Mouse (Mus musculus): ENCODE measurements around the gene Kif2a. TPM values are rescaled to one million over a fixed set of nuclear protein-coding genes. Genes with fewer than 3 reads are reported as not detected.

Gene Kif2a
- total and polyA plus RNA-seq, 3 experiments: 16.3 to 85.5 (median 21.1) TPM

DNA sequence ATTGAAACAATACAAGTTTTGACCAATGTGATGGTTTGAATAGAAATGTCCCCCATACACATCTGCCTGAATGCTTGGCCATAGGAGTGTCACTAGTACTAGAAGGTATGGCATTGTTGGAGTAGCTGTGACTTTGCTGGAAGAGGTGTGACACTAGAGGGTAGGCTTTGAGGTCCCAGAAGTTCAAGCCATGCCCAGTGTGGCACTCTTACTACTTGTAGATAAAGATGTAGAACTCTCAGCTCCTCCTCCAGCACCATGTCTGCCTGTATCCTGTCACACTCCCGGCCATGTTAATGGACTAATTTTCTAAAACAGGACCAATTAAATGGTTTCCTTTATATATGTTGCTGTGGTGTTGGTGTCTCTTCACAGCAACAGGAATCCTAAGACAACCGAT lies 10.3 kb downstream of the Kif2a start:
- Histone ChIP-seq H3K27me3 (replicated peaks) (no peaks in the 10 kb centered on the region), H3K9ac (ENCODE audit: insufficient read depth, low read depth) (no peak overlapping the region), H3K4me2 (ENCODE audit: insufficient read depth, low read depth, poor library complexity, severe bottlenecking) (no peak overlapping the region), H3K4me1 (ENCODE audit: control insufficient read depth in 1 of 2, insufficient read depth in 2 of 2) (peaks cover 0 to 6% of the 10 kb centered on the region in 2 experiments; a peak in 1 of 4 replicates), H3K36me3 (replicated peaks in 1 of 2; ENCODE audit: control insufficient read depth in 1 of 2, insufficient read depth in 1 of 2, low read length in 1 of 2) (peaks cover 0 to 26% of the 10 kb centered on the region in 2 experiments), H3K9me3 (replicated peaks; ENCODE audit: low read length) (no peaks in the 10 kb centered on the region), H3K27ac (ENCODE audit: insufficient read depth, low read depth) (no peak overlapping the region), H3K4me3 (replicated peaks in 1 of 3; ENCODE audit: low read depth in 2 of 3, low read length in 2 of 3, poor library complexity in 1 of 3) (no peak overlapping the region), H3K79me2 (replicated peaks; ENCODE audit: control insufficient read depth, extremely low read depth, insufficient read depth, poor library complexity, severe bottlenecking) (peaks cover 42% of the 10 kb centered on the region)
- in situ Hi-C loops (cut with MboI; ENCODE audit: low pct_ligation_motif_present, low pct_unique_long_range_greater_than_20kb, low sequenced_read_pairs) (no loop called here), dilution Hi-C loops (cut with MboI; ENCODE audit: extremely low pct_ligation_motif_present, extremely low pct_unique_long_range_greater_than_20kb, low sequenced_read_pairs) (no loop called here)
- TF ChIP-seq EP300 (IDR thresholded peaks at IDR 0.05; ENCODE audit: low read length) (no peak), SMC3 (IDR thresholded peaks at IDR 0.05; ENCODE audit: low read depth, low read length) (no peak)
- no peak for DNase-seq (ENCODE audit: extremely low read depth)

DNA sequence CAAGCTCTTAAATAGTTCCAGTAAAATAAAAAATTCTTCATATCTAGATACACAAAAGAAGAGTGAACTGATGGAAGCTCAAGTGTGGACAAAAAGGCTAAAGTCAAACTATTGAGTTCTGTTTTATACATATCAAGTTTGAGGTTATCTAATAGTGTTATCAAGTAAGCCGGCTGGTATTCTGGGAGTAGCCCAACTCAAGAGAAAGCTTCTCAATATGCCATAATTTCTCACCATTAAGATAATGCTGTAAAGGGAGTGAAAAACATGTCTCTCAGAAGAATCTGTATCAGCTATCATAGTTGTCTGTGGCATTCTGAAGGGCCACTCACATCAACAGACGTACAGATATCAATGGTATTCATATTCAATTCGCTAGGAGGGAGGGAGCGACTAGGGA lies 13.8 kb downstream of the Kif2a start:
- Histone ChIP-seq H3K27me3 (replicated peaks) (no peaks in the 10 kb centered on the region), H3K79me2 (replicated peaks; ENCODE audit: control insufficient read depth, extremely low read depth, insufficient read depth, poor library complexity, severe bottlenecking) (peaks cover 32% of the 10 kb centered on the region), H3K4me2 (ENCODE audit: insufficient read depth, low read depth, poor library complexity, severe bottlenecking) (no peak overlapping the region), H3K9ac (ENCODE audit: insufficient read depth, low read depth) (no peak overlapping the region), H3K27ac (ENCODE audit: insufficient read depth, low read depth) (no peak overlapping the region), H3K4me3 (replicated peaks in 1 of 3; ENCODE audit: low read depth in 2 of 3, low read length in 2 of 3, poor library complexity in 1 of 3) (no peak overlapping the region), H3K4me1 (ENCODE audit: control insufficient read depth in 1 of 2, insufficient read depth in 2 of 2) (peaks cover 0 to 1% of the 10 kb centered on the region in 2 experiments; a peak in 1 of 4 replicates), H3K9me3 (replicated peaks; ENCODE audit: low read length) (no peaks in the 10 kb centered on the region), H3K36me3 (replicated peaks in 1 of 2; ENCODE audit: control insufficient read depth in 1 of 2, insufficient read depth in 1 of 2, low read length in 1 of 2) (peaks cover 0 to 10% of the 10 kb centered on the region in 2 experiments)
- no peak for DNase-seq (ENCODE audit: extremely low read depth)
- in situ Hi-C loops (cut with MboI; ENCODE audit: low pct_ligation_motif_present, low pct_unique_long_range_greater_than_20kb, low sequenced_read_pairs): no loop called here
- TF ChIP-seq SMC3 (IDR thresholded peaks at IDR 0.05; ENCODE audit: low read depth, low read length) (no peak), CHD2 (IDR thresholded peaks at IDR 0.05; ENCODE audit: low read length) (no peak), USF2 (conservative IDR thresholded peaks at IDR 0.05; ENCODE audit: low read depth, low read length) (no peak), CHD1 (IDR thresholded peaks at IDR 0.05; ENCODE audit: low read depth, low read length) (no peak), MAFK (IDR thresholded peaks at IDR 0.05; ENCODE audit: insufficient replicate concordance, low read length) (no peak), POLR2A (IDR thresholded peaks at IDR 0.05; ENCODE audit: low read depth, low read length) (no peak), GABPA (IDR thresholded peaks at IDR 0.05; ENCODE audit: insufficient replicate concordance, low read depth, low read length) (no peak), KAT2A (IDR thresholded peaks at IDR 0.05; ENCODE audit: insufficient replicate concordance, low read length) (no peak), POLR2AphosphoS2 (IDR thresholded peaks at IDR 0.05; ENCODE audit: low read depth, low read length) (no peak), RAD21 (IDR thresholded peaks at IDR 0.05; ENCODE audit: low read depth, low read length) (no peak), MYC (IDR thresholded peaks at IDR 0.05; ENCODE audit: low read depth, low read length) (no peak)
- dilution Hi-C loops (cut with MboI; ENCODE audit: extremely low pct_ligation_motif_present, extremely low pct_unique_long_range_greater_than_20kb, low sequenced_read_pairs): no loop called here

DNA sequence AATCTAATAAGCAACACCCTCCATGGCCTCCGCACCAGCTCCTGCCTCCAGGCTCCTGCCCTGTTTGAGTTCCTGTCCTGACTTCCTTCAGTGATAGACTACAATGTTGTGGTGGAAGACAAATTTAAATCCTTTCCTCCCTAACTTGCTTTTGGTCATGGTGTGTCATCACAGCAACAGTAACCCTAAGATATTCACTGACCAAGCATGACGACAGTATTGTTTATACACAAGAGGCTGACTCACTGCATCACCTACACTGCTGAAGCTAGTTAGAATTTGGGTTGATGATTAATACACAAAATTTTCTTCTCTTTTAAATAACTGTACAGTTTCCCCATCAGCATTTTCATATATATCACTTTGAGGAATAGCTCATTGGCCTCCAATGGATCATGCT lies 18.7 kb downstream of the Kif2a start:
- peaks cover 22% of the 10 kb centered on the region for H3K79me2 ChIP-seq (replicated peaks; ENCODE audit: control insufficient read depth, extremely low read depth, insufficient read depth, poor library complexity, severe bottlenecking)
- DNase-seq (ENCODE audit: extremely low read depth): no peak
- no peaks in the 10 kb centered on the region for H3K27me3 ChIP-seq (replicated peaks)
- TF ChIP-seq ELF1 (IDR thresholded peaks at IDR 0.05; ENCODE audit: low read depth, low read length) (no peak), JUND (conservative IDR thresholded peaks at IDR 0.05; ENCODE audit: low read depth, low read length) (no peak), MAZ (IDR thresholded peaks at IDR 0.05; ENCODE audit: low read depth, low read length) (no peak)
- no peak overlapping the region for H3K4me3 ChIP-seq (replicated peaks in 1 of 3; ENCODE audit: low read depth in 2 of 3, low read length in 2 of 3, poor library complexity in 1 of 3)
- H3K36me3 ChIP-seq (replicated peaks in 1 of 2; ENCODE audit: control insufficient read depth in 1 of 2, insufficient read depth in 1 of 2, low read length in 1 of 2): peaks cover 0 to 4% of the 10 kb centered on the region in 2 experiments
- dilution Hi-C loops (cut with MboI; ENCODE audit: extremely low pct_ligation_motif_present, extremely low pct_unique_long_range_greater_than_20kb, low sequenced_read_pairs) (no loop called here), in situ Hi-C loops (cut with MboI; ENCODE audit: low pct_ligation_motif_present, low pct_unique_long_range_greater_than_20kb, low sequenced_read_pairs) (no loop called here)
- H3K9ac ChIP-seq (ENCODE audit: insufficient read depth, low read depth): no peak overlapping the region
- peaks cover 4 to 39% of the 10 kb centered on the region in 2 experiments for H3K4me1 ChIP-seq (ENCODE audit: control insufficient read depth in 1 of 2, insufficient read depth in 2 of 2)
- no peak overlapping the region for H3K27ac ChIP-seq (ENCODE audit: insufficient read depth, low read depth)
- H3K4me2 ChIP-seq (ENCODE audit: insufficient read depth, low read depth, poor library complexity, severe bottlenecking): no peak overlapping the region
- H3K9me3 ChIP-seq (replicated peaks; ENCODE audit: low read length): no peaks in the 10 kb centered on the region

All from CH12.LX (cell line).